Mouse (Mus musculus) small intestine, adult 10 weeks (tissue): ENCODE data around the gene Ddx39. TPM values are rescaled to one million over a fixed set of nuclear protein-coding genes. Genes with fewer than 3 reads are reported as not detected.

ENCODE experiments used
- polyA plus RNA-seq: library from polyadenylated mRNA; stranded (reverse); fragments of 350-450 nt; fragmentation: Illumina TruSeq; extraction: RNeasy Lipid Tissue Mini Kit (QIAGEN cat#74804); gene quantifications from one replicate; pipeline ENCODE4 v1.2.3, GENCODE M21; 2014; ENCODE audit warnings: low replicate concordance

Ddx39 gene
- polyA plus RNA-seq, result 6.1 TPM

DNA sequence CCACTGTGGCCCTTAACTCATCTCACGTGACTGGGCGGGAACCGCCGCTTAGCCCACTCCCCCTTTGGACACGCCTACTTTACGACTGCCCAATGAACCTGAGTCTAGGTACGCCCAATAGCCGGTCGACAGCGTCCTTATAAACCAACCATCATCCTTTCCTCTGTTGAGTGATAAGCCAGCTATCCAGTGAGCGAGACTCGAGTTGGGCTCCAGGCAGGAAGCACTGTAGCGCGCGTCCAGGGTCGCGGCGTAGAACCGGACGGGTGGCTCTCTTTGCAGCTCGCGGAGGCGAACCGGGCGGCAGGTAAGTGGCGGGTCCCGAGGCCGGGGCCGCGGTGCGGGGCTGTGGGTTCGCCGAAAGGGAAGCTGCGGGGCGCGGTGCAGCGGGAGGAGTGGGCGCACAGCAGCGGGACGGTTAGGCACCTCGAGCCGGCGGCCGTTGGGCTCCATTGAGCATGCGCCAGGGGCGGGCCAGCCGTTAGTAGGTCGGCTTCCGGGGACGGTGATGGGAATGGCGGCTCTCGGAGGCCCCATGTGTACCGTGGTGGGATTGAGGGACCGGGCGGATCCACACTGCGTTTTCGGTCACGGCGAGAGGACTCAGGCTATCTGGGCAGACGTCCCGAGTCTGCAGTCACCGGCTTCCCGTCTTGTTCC lies at the start of gene Ddx39:
Gene Ddx39, plus strand, starts transcription at position 147 of the 660 bp plus-strand sequence.

DNA sequence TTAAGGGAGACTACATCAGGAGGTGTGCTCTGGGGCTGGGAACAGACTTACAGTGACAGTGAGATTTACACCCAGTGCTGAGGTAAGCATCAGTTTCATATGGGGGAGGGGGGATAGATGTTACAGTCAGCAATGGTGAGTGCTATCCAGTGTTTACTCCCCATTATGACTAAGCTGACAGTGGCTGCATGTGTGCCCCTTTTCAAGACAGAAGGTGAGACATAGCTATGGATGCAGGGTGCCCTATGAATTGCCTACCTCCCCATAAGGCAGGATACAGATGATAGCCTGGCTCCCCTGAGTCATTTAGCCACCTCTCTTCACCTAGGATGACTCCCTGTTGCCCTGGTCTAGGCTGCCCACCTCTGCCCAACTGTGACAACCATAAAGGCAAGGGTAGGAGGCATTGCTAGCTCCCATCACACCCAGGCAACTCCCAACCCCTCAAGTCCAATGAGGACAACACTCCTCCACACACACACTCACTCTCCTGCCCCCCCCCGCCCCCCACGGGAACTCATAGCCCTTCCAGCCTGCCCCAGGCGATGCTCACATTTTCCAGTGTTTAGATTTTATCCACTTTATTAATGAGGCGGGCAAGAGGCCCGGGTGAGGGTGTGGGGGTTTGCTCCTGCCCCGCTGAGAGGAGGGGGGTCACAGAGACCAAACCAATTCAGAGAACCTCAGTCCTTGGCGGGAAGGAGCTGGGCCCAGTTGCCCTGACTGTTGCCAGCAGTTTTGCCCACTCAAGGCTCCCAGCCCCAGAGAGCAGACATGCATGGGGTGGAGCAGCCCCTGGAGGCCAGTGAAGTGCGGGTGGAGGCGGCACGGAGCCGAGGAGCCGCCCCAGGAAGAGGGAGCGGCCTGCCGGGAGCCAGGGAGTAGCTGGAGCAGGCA lies 48.8 kb upstream of the Ddx39 start, which contains the start of gene Ptger1:
Gene Ptger1, plus strand, starts transcription at position 710 of the 897 bp plus-strand sequence.

DNA sequence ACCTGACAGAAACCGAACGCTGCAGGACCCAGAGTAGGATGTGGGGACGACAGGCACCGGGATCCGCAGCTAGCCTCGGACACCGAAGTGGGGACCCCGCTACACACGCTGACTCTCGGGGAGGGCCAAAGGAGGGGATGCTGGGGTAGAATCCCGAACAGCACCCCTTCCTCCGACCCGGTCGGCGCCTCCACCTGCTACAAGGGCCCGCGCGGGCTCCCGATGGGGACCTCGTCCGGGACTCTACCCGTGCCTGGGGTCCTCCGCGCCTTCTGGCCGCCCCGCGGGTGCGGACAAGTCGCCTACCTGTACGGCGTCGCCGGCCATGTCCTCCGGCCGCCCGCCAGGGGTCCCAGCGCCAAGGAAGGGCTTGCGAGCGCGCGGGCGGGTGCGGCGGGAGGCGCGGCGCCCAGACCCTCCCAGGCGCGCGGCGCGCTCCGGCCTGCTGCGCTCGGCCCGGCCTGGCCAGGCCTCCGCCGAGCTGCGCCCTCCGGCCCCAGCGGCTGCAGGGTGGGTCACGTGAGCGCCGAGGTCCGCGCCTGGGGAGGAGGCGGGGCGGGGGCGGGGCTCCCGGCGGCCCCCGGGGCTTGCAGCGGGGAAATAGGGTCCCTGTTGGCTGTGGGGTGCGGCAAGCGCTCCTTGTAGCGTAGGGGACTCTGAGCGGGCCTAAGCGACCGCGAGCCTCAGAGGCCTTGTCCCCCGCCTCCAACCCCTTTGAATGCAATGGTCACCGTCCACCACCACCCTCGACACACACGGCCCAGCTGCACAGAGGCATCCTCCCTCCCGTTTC lies 16.1 kb upstream of the Ddx39 start, which contains the start of gene Pkn1:
Gene Pkn1, minus strand, starts transcription at position 519 of the 793 bp plus-strand sequence.

GRCm38 (mm10) chr8:83740976-83741741 lies 26.2 kb downstream of the Ddx39 start, which contains the start of gene Adgre5:
Gene Adgre5 (minus strand): TSS chr8:83741326.

Other genes with a start within 250 kb of the Ddx39 start
- gene Olfr370, start 179.4 kb upstream of the Ddx39 start, polyA plus RNA-seq, result not detected
- 0.59 TPM for gene Ndufb7, start 148.5 kb upstream of the Ddx39 start, polyA plus RNA-seq
- 9.0 TPM for gene Tecr, start 107.2 kb upstream of the Ddx39 start, polyA plus RNA-seq
- gene Dnajb1, start 107.0 kb upstream of the Ddx39 start, polyA plus RNA-seq, result 6.8 TPM
- not detected for gene Gipc1, start 62.5 kb upstream of the Ddx39 start, polyA plus RNA-seq
- gene Ptger1, start 48.5 kb upstream of the Ddx39 start, polyA plus RNA-seq, result 0.11 TPM
- 10.0 TPM for gene Pkn1, start 16.0 kb upstream of the Ddx39 start, polyA plus RNA-seq
- gene Adgre5, start 26.1 kb downstream of the Ddx39 start, polyA plus RNA-seq, result 1.7 TPM
- 0.78 TPM for gene Adgrl1, start 184.9 kb downstream of the Ddx39 start, polyA plus RNA-seq
- not detected for gene Gm10644, start 240.0 kb downstream of the Ddx39 start, polyA plus RNA-seq
- gene Asf1b, start 240.3 kb downstream of the Ddx39 start, polyA plus RNA-seq, result 7.2 TPM